Mouse (Mus musculus): ENCODE measurements around the gene Nbl1. TPM values are rescaled to one million over a fixed set of nuclear protein-coding genes. Genes with fewer than 3 reads are reported as not detected.

The Nbl1 gene
- total RNA-seq, 2 experiments from 2014 or later, result 39.7 to 40.9 TPM

Other genes with a start within 250 kb of the Nbl1 start
- 10 to 100 TPM in 1 of 2 experiments, 1 to 10 TPM in 1; 9.8 to 15.0 TPM for gene Pla2g5, start 229.5 kb downstream of the Nbl1 start, total RNA-seq (2021)
- gene Gm13030, start 219.0 kb downstream of the Nbl1 start, total RNA-seq (2021), result not detected
- 1 to 10 TPM; 1.1 to 4.1 TPM for gene Pla2g2e, start 215.1 kb downstream of the Nbl1 start, total RNA-seq (2021)
- 1 to 10 TPM; 7.1 to 8.2 TPM for gene Otud3, start 179.0 kb downstream of the Nbl1 start, total RNA-seq (2021)
- not detected for gene Rnf186, start 125.9 kb downstream of the Nbl1 start, total RNA-seq (2021)
- gene Tmco4, start 120.1 kb downstream of the Nbl1 start, total RNA-seq (2021), result 10 to 100 TPM; 14.7 to 15.0 TPM
- under 1 TPM in 1 of 2 experiments, not detected in 1; 0.45 TPM for gene Htr6, start 17.4 kb downstream of the Nbl1 start, total RNA-seq (2021)
- 100 to 1,000 TPM; 572 to 632 TPM for gene Minos1, start 38.1 kb upstream of the Nbl1 start, total RNA-seq (2021)
- 100 to 1,000 TPM; 323 to 342 TPM for gene Capzb, start 99.9 kb upstream of the Nbl1 start, total RNA-seq (2021)
- gene Pqlc2, start 217.7 kb upstream of the Nbl1 start, total RNA-seq (2021), result 1 to 10 TPM; 8.0 to 8.7 TPM
- 10 to 100 TPM; 65.6 to 67.0 TPM for gene Akr7a5, start 217.8 kb upstream of the Nbl1 start, total RNA-seq (2021)

Measured in adrenal gland, postnatal 10 days (tissue).